ENCODE assay signal across 22 mouse cellular contexts in the genomic region with DNA sequence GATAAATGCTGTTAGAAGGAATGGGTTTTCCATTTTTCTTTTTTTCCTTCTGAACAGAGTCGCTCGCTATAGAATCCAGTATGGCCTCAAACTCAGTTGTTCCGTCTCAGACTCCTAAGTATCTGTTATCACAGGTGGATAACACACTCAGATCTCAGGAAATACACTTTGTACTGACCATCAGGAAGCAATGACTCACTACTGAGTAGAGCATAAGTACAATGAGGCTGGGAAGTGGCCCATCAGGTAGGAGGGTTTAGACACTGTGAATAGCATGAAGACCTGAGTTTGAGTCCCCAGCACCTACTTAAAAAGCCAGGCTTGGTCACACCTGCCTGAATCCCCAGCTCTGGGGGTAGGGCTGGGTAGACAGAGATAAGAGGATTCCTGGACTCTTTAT. TPM values are rescaled to one million over a fixed set of nuclear protein-coding genes. Genes with fewer than 3 reads are reported as not detected.
DNase-seq lines count a peak whose midpoint lies in the region; ATAC-seq and TF ChIP-seq lines count a peak whose summit lies in the region.
"Had no signal": no experiment of that assay in that cellular context is flagged by ENCODE, and none has a peak within 500 bp of the region (broad histone marks: within the 10 kb centered on the region; RNA-seq: fewer than 3 reads in every experiment).

No protein-coding gene starts in this region.

- peak; percentile 39 for DNase-seq in 416B (ENCODE audit: low read depth)
- DNase-seq in stomach, postnatal 0 days (ENCODE audit: low spot score) = no peak
- DNase-seq in thymus, postnatal 10 days (ENCODE audit: low spot score in 2 of 2) = no peak
- no peak for DNase-seq in cerebellum, postnatal 14 days
- DNase-seq: adrenal gland, adult 2 months; adrenal gland, adult 8-10 months; adrenal gland, postnatal 10 days; adrenal gland, postnatal 14 days; adrenal gland, postnatal 25 days; adrenal gland, postnatal 36 days; B cell, adult 2 months; cerebellum, adult 11 months; cerebellum, adult 11-12 months; cerebellum, adult 18-20 months had no signal

- peak; percentile 57; the same call in 1 of the 2 replicates for ATAC-seq in intestine, embryonic 16.5 days
- no peak for ATAC-seq in intestine, embryonic 15.5 days
- ATAC-seq in intestine, postnatal 0 days = peak; percentile 67
- peak; percentile 70 for ATAC-seq in stomach, postnatal 0 days (ENCODE audit: low FRiP score, low TSS enrichment)
- no peak for ATAC-seq in liver, embryonic 12.5 days
- ATAC-seq: activated CD4-positive, CD25-positive, alpha-beta regulatory T cell, adult 4 months; CD4-positive, CD25-positive, alpha-beta regulatory T cell, adult 4 months; Patski had no signal

- TF ChIP-seq EP300 in stomach, postnatal 0 days (optimal IDR thresholded peaks at IDR 0.05) = no peak

- no peak overlapping the region for H3K4me3 ChIP-seq in intestine, embryonic 16.5 days (ENCODE audit: low read length)
- no peak overlapping the region for H3K4me3 ChIP-seq in intestine, embryonic 15.5 days (replicated peaks)
- H3K4me3 ChIP-seq in intestine, postnatal 0 days (ENCODE audit: low read depth, low read length) = no peak overlapping the region
- no peak overlapping the region for H3K4me3 ChIP-seq in stomach, postnatal 0 days (ENCODE audit: low read depth, low read length)
- no peak overlapping the region for H3K4me3 ChIP-seq in liver, embryonic 12.5 days

- WGBS in intestine, embryonic 16.5 days = 88% methylated on average over 3 of the region's 3 CpGs
- 88% methylated on average over 3 of the region's 3 CpGs for WGBS in intestine, embryonic 15.5 days
- WGBS in intestine, postnatal 0 days = 65% methylated on average over 3 of the region's 3 CpGs
- 88% methylated on average over 3 of the region's 3 CpGs for WGBS in stomach, postnatal 0 days
- WGBS in liver, embryonic 12.5 days (ENCODE audit: insufficient replicate concordance) = 78% methylated on average over 3 of the region's 3 CpGs

- no peaks in the 10 kb centered on the region for H3K36me3 ChIP-seq in intestine, embryonic 16.5 days (ENCODE audit: control insufficient read depth, insufficient read depth, low read length)
- no peaks in the 10 kb centered on the region for H3K36me3 ChIP-seq in intestine, embryonic 15.5 days
- no peaks in the 10 kb centered on the region for H3K36me3 ChIP-seq in intestine, postnatal 0 days (ENCODE audit: control insufficient read depth, insufficient read depth)
- no peaks in the 10 kb centered on the region for H3K36me3 ChIP-seq in stomach, postnatal 0 days (ENCODE audit: control insufficient read depth, insufficient read depth, low read length)
- no peaks in the 10 kb centered on the region for H3K36me3 ChIP-seq in liver, embryonic 12.5 days
- H3K36me3 ChIP-seq: G1E had no signal

- no peak overlapping the region for H3K9ac ChIP-seq in intestine, embryonic 16.5 days (ENCODE audit: low read depth, low read length)
- no peak overlapping the region for H3K9ac ChIP-seq in intestine, embryonic 15.5 days
- no peak overlapping the region for H3K9ac ChIP-seq in intestine, postnatal 0 days (ENCODE audit: low read depth, low read length)
- no peak overlapping the region for H3K9ac ChIP-seq in stomach, postnatal 0 days (ENCODE audit: low read length)
- no peak overlapping the region for H3K9ac ChIP-seq in liver, embryonic 12.5 days

- no peak overlapping the region for H3K4me2 ChIP-seq in intestine, embryonic 16.5 days (ENCODE audit: low read depth, low read length)
- H3K4me2 ChIP-seq in intestine, embryonic 15.5 days (replicated peaks) = no peak overlapping the region
- H3K4me2 ChIP-seq in intestine, postnatal 0 days (replicated peaks; ENCODE audit: low read depth) = no peak overlapping the region
- no peak overlapping the region for H3K4me2 ChIP-seq in stomach, postnatal 0 days (replicated peaks; ENCODE audit: low read depth)
- no peak overlapping the region for H3K4me2 ChIP-seq in liver, embryonic 12.5 days

- H3K27me3 ChIP-seq in intestine, embryonic 16.5 days (replicated peaks; ENCODE audit: control insufficient read depth, insufficient read depth, low read length) = no peaks in the 10 kb centered on the region
- H3K27me3 ChIP-seq in intestine, embryonic 15.5 days (replicated peaks) = no peaks in the 10 kb centered on the region
- no peaks in the 10 kb centered on the region for H3K27me3 ChIP-seq in intestine, postnatal 0 days (replicated peaks; ENCODE audit: control insufficient read depth, insufficient read depth, low read length)
- no peaks in the 10 kb centered on the region for H3K27me3 ChIP-seq in stomach, postnatal 0 days (ENCODE audit: control insufficient read depth, insufficient read depth, low read length)
- 0 out of 2 replicates have a peak, but pooled peaks cover 6% of the 10 kb centered on the region for H3K27me3 ChIP-seq in liver, embryonic 12.5 days (replicated peaks)
- H3K27me3 ChIP-seq: Patski had no signal

- no peaks in the 10 kb centered on the region for H3K4me1 ChIP-seq in intestine, embryonic 16.5 days (ENCODE audit: control insufficient read depth, insufficient read depth, low read length)
- H3K4me1 ChIP-seq in intestine, embryonic 15.5 days (replicated peaks) = 0 out of 2 replicates have a peak, but pooled peaks cover 2% of the 10 kb centered on the region
- H3K4me1 ChIP-seq in intestine, postnatal 0 days (replicated peaks; ENCODE audit: control insufficient read depth, insufficient read depth, low read length) = no peaks in the 10 kb centered on the region
- H3K4me1 ChIP-seq in stomach, postnatal 0 days (replicated peaks; ENCODE audit: control insufficient read depth, insufficient read depth) = no peaks in the 10 kb centered on the region
- H3K4me1 ChIP-seq in liver, embryonic 12.5 days = peaks cover 21% of the 10 kb centered on the region

- no peaks in the 10 kb centered on the region for H3K9me3 ChIP-seq in intestine, embryonic 16.5 days (ENCODE audit: control insufficient read depth, low read length)
- no peaks in the 10 kb centered on the region for H3K9me3 ChIP-seq in intestine, embryonic 15.5 days
- no peaks in the 10 kb centered on the region for H3K9me3 ChIP-seq in intestine, postnatal 0 days (ENCODE audit: control insufficient read depth)
- H3K9me3 ChIP-seq in stomach, postnatal 0 days (ENCODE audit: control insufficient read depth, low read length) = no peaks in the 10 kb centered on the region
- H3K9me3 ChIP-seq in liver, embryonic 12.5 days (replicated peaks) = peaks cover 3% of the 10 kb centered on the region; the same call in 1 of the 2 replicates
- H3K9me3 ChIP-seq: G1E had no signal

- H3K27ac ChIP-seq in intestine, embryonic 16.5 days (ENCODE audit: low read length) = no peak overlapping the region
- H3K27ac ChIP-seq in intestine, embryonic 15.5 days = no peak overlapping the region
- H3K27ac ChIP-seq in intestine, postnatal 0 days (ENCODE audit: low read depth, low read length) = no peak overlapping the region
- no peak overlapping the region for H3K27ac ChIP-seq in stomach, postnatal 0 days (replicated peaks)
- H3K27ac ChIP-seq in liver, embryonic 12.5 days = no peak overlapping the region

- TF ChIP-seq CTCF in intestine, postnatal 0 days (IDR thresholded peaks at IDR 0.05; ENCODE audit: low read depth) = no peak
- no peak for TF ChIP-seq CTCF in stomach, postnatal 0 days (IDR thresholded peaks at IDR 0.05; ENCODE audit: low read depth)

RNA-seq across cellular contexts. Expression of a gene that starts 30.0 kb away (rescaled TPM):
- 2.1 and 2.2 TPM in 2 replicates for polyA plus RNA-seq in intestine, embryonic 16.5 days (2015; fragmentation: Nextera tagmentation; extraction: Ambion mirVana)
- 3.0 and 3.1 TPM in 2 replicates for polyA plus RNA-seq in intestine, embryonic 15.5 days (2015; fragmentation: Nextera tagmentation; extraction: Ambion mirVana)
- 0.86 and 0.98 TPM in 2 replicates for polyA plus RNA-seq in intestine, postnatal 0 days (2015; fragmentation: Nextera tagmentation; extraction: Ambion mirVana)
- 0.61 and 0.97 TPM in 2 replicates for polyA plus RNA-seq in stomach, postnatal 0 days (2015; fragmentation: Nextera tagmentation; extraction: Ambion mirVana)
- 3.0 and 4.2 TPM in 2 replicates for polyA plus RNA-seq in liver, embryonic 12.5 days (2016; fragmentation: Nextera tagmentation; extraction: Ambion mirVana)

Comparison
In these comparisons a context has a peak if more than half of its experiments do, and no peak if none do; other contexts are left out.
1. ATAC-seq: peak in intestine, embryonic 16.5 days (single experiment), intestine, postnatal 0 days (single experiment) and stomach, postnatal 0 days (single experiment); none in intestine, embryonic 15.5 days (single experiment) and liver, embryonic 12.5 days (single experiment).